Mouse (Mus musculus) C2C12 (cell line): ENCODE data around the gene Alpi.

Experiments
- CEBPB ChIP-seq: IDR thresholded peaks from one replicate; pipeline ENCODE4 v1.6.1; 2011; ENCODE audit warnings: low read depth, mild to moderate bottlenecking, control low read depth, moderate library complexity
- CTCF ChIP-seq: IDR thresholded peaks from one replicate; pipeline ENCODE4 v1.5.1; 2011; ENCODE audit not compliant: control insufficient read depth, insufficient read depth, insufficient read length
- FOSL1 ChIP-seq: IDR thresholded peaks from one replicate; pipeline ENCODE4 v1.8.0; 2011; ENCODE audit warnings: mild to moderate bottlenecking, low read length; ENCODE audit not compliant: poor library complexity, insufficient read depth, severe bottlenecking
- MAX ChIP-seq: IDR thresholded peaks from one replicate; pipeline ENCODE4 v1.6.1; 2011; ENCODE audit warnings: mild to moderate bottlenecking, control low read depth
- MYOD1 ChIP-seq: IDR thresholded peaks from one replicate; pipeline ENCODE4 v1.6.1; 2011; ENCODE audit warnings: low read depth; ENCODE audit not compliant: control insufficient read depth, insufficient read length
- USF1 ChIP-seq: IDR thresholded peaks from one replicate; pipeline ENCODE4 v1.6.1; 2011; ENCODE audit warnings: low read depth, mild to moderate bottlenecking, control low read depth, moderate library complexity

GRCm38 (mm10) chr1:87098358-87098975 lies 2.9 kb downstream of the Alpi start:
- TF ChIP-seq CTCF (peak; percentile 88), FOSL1 (no peak), MYOD1 (no peak), USF1 (no peak), MAX (no peak), CEBPB (no peak)
